Mouse (Mus musculus) heart, embryonic 16.5 days (tissue): ENCODE results near the gene Rnaset2b. TPM values are rescaled to one million over a fixed set of nuclear protein-coding genes. Genes with fewer than 3 reads are reported as not detected.
"Not testable (repeated sequence)": the region's sequence is repeated elsewhere in the genome, so short reads cannot be mapped to it uniquely, and the experiment has no call there.

ENCODE experiments used
- ATAC-seq: fragments of 200-750 bp; cut with Nextera tagmentation; replicated peaks from 2 replicates; pipeline ENCODE4 v1.8.0; 2017; ENCODE audit warnings: moderate number of reproducible peaks; ENCODE audit not compliant: insufficient read depth, low FRiP score; ENCODE audit errors: extremely low read depth
- H3K27ac ChIP-seq: fragments of 300-500 bp; sonication (generic); 2 replicates; pipeline ENCODE4 v1.5.1; 2014; ENCODE audit warnings: mild to moderate bottlenecking, low read length, control low read depth, moderate library complexity
- H3K27me3 ChIP-seq: fragments of 300-500 bp; sonication (generic); 2 replicates; pipeline ENCODE4 v1.6.1; 2014; ENCODE audit warnings: low read length, mixed read lengths; ENCODE audit not compliant: control insufficient read depth, insufficient read depth
- H3K36me3 ChIP-seq: fragments of 300-500 bp; sonication (generic); 2 replicates; pipeline ENCODE4 v1.6.1; 2014; ENCODE audit not compliant: control insufficient read depth, insufficient read depth
- H3K4me1 ChIP-seq: fragments of 300-500 bp; sonication (generic); 2 replicates; pipeline ENCODE4 v1.6.1; 2014; ENCODE audit warnings: low read length, mixed read lengths; ENCODE audit not compliant: control insufficient read depth, insufficient read depth
- H3K4me2 ChIP-seq: fragments of 300-500 bp; sonication (generic); 2 replicates; pipeline ENCODE4 v1.6.1; 2014; ENCODE audit warnings: low read depth, mild to moderate bottlenecking, control low read depth, low read length
- H3K4me3 ChIP-seq: fragments of 300-500 bp; sonication (generic); 2 replicates; pipeline ENCODE4 v1.5.1; 2014; ENCODE audit warnings: mild to moderate bottlenecking, control low read depth, low read length
- H3K9ac ChIP-seq: fragments of 300-500 bp; sonication (generic); 2 replicates; pipeline ENCODE4 v1.6.1; 2014; ENCODE audit warnings: low read length, control low read depth
- H3K9me3 ChIP-seq: fragments of 300-500 bp; sonication (generic); replicated peaks from 2 replicates; pipeline ENCODE4 v1.6.1; 2016; ENCODE audit warnings: low read length; ENCODE audit not compliant: control insufficient read depth
- WGBS: fragments of 180-500 bp; shearing (Covaris S2); extraction: QIAGEN DNeasy Blood & Tissue Kit; methylation state at CpG from one replicate; pipeline ENCODE4 v1.1.7; 2014; 5-methylcytosine and 5-hydroxymethylcytosine counted together
- polyA plus RNA-seq: library from polyadenylated mRNA; unstranded; fragments of >200 nt; fragmentation: Nextera tagmentation; extraction: Ambion mirVana; gene quantifications from 2 replicates; pipeline ENCODE4 v1.2.1, GENCODE M21; 2015

The Rnaset2b gene
- polyA plus RNA-seq: 271 and 281 TPM in 2 replicates

GRCm38 (mm10) chr17:6970334-6970733 lies at the start of gene Rnaset2b:
Gene Rnaset2b (plus strand): TSS chr17:6970634.
- H3K27ac ChIP-seq, H3K36me3 ChIP-seq, H3K4me2 ChIP-seq, H3K4me3 ChIP-seq, H3K27me3 ChIP-seq, H3K4me1 ChIP-seq, ATAC-seq, H3K9me3 ChIP-seq, H3K9ac ChIP-seq: not testable (repeated sequence)
- no CpG with 5 or more reads among the region's 8 CpGs for WGBS

GRCm38 (mm10) chr17:6931625-6932024 lies 38.8 kb upstream of the Rnaset2b start:
- not testable (repeated sequence) for H3K36me3 ChIP-seq, H3K27ac ChIP-seq, ATAC-seq, H3K4me1 ChIP-seq, H3K9me3 ChIP-seq, H3K27me3 ChIP-seq, H3K4me2 ChIP-seq, H3K4me3 ChIP-seq, H3K9ac ChIP-seq
- 92% methylated on average over 6 of the region's 7 CpGs for WGBS

GRCm38 (mm10) chr17:6942560-6942959 lies 27.9 kb upstream of the Rnaset2b start:
- H3K27ac ChIP-seq, H3K4me1 ChIP-seq, H3K27me3 ChIP-seq, H3K4me3 ChIP-seq, H3K36me3 ChIP-seq, H3K9ac ChIP-seq, H3K9me3 ChIP-seq, ATAC-seq, H3K4me2 ChIP-seq: not testable (repeated sequence)
- WGBS: no CpG with 5 or more reads among the region's 4 CpGs

GRCm38 (mm10) chr17:6947637-6947983 lies 22.8 kb upstream of the Rnaset2b start:
- not testable (repeated sequence) for ATAC-seq, H3K27ac ChIP-seq, H3K36me3 ChIP-seq, H3K4me1 ChIP-seq, H3K27me3 ChIP-seq, H3K9me3 ChIP-seq
- WGBS: no CpG with 5 or more reads among the region's 8 CpGs
- Histone ChIP-seq H3K4me3 (peak overlapping the region; percentile 66), H3K9ac (peak overlapping the region; percentile 75), H3K4me2 (peak overlapping the region; percentile 68)

- H3K9me3 ChIP-seq, H3K4me1 ChIP-seq, H3K36me3 ChIP-seq, H3K27me3 ChIP-seq: not testable (repeated sequence)
- H3K4me2 ChIP-seq: peak within 1 kb of the TSS; percentile 68
- ATAC-seq: peak; percentile 96
- WGBS: under 1% methylated on average over 72 of the region's 73 CpGs
- peak within 1 kb of the TSS; percentile 75 for H3K9ac ChIP-seq
- peak within 1 kb of the TSS; percentile 88 for H3K27ac ChIP-seq
- peak within 1 kb of the TSS; percentile 66 for H3K4me3 ChIP-seq
These were observed 22.3 kb upstream of the Rnaset2b start, which contains the start of gene Rsph3b for GRCm38 (mm10) chr17:6947984-6948768. Gene Rsph3b (minus strand): TSS chr17:6948682.

GRCm38 (mm10) chr17:6948769-6949228 lies 21.6 kb upstream of the Rnaset2b start:
- not testable (repeated sequence) for H3K36me3 ChIP-seq, H3K27me3 ChIP-seq, H3K9me3 ChIP-seq, H3K4me1 ChIP-seq
- H3K27ac ChIP-seq: peak overlapping the region; percentile 88
- H3K9ac ChIP-seq: peak overlapping the region; percentile 75
- ATAC-seq: 0 out of 2 replicates have a peak, but pooled peaks have one; percentile 38
- WGBS: 7% methylated on average over 9 of the region's 9 CpGs
- peak overlapping the region; percentile 68 for H3K4me2 ChIP-seq
- peak overlapping the region; percentile 66 for H3K4me3 ChIP-seq

GRCm38 (mm10) chr17:6958881-6959280 lies 11.6 kb upstream of the Rnaset2b start:
- H3K4me1 ChIP-seq, H3K4me3 ChIP-seq, H3K36me3 ChIP-seq, H3K9ac ChIP-seq, H3K27ac ChIP-seq, H3K9me3 ChIP-seq, H3K27me3 ChIP-seq, H3K4me2 ChIP-seq, ATAC-seq: not testable (repeated sequence)
- WGBS: 60% methylated on average over 6 of the region's 8 CpGs

GRCm38 (mm10) chr17:6959543-6960259 lies 10.7 kb upstream of the Rnaset2b start:
- H3K27me3 ChIP-seq, H3K27ac ChIP-seq, H3K4me1 ChIP-seq, ATAC-seq, H3K9me3 ChIP-seq, H3K9ac ChIP-seq, H3K36me3 ChIP-seq: not testable (repeated sequence)
- Histone ChIP-seq H3K4me3 (peak overlapping the region; percentile 59), H3K4me2 (peak overlapping the region; percentile 55)
- WGBS: 59% methylated on average over 3 of the region's 6 CpGs

GRCm38 (mm10) chr17:6960349-6960748 lies 10.1 kb upstream of the Rnaset2b start:
- WGBS: under 1% methylated on average over 12 of the region's 12 CpGs
- not testable (repeated sequence) for H3K36me3 ChIP-seq, H3K4me1 ChIP-seq, H3K9me3 ChIP-seq, H3K27ac ChIP-seq, ATAC-seq, H3K27me3 ChIP-seq
- peak overlapping the region; percentile 71 for H3K9ac ChIP-seq
- peak overlapping the region; percentile 55 for H3K4me2 ChIP-seq
- H3K4me3 ChIP-seq: peak overlapping the region; percentile 59
